Mouse (Mus musculus) cortical plate, adult 2 months (tissue): Measurements from ENCODE around the gene Hoxb1.

Experiments used
- CTCF ChIP-seq: fragments of 200-500 bp; IDR thresholded peaks from 2 replicates; pipeline ENCODE4 v1.5.1; 2011; ENCODE audit warnings: mild to moderate bottlenecking, control low read depth, low read length; ENCODE audit not compliant: insufficient read depth; ENCODE audit errors: extremely low read depth
- POLR2A ChIP-seq: fragments of 200-500 bp; IDR thresholded peaks from 2 replicates; pipeline ENCODE4 v1.6.1; 2011; ENCODE audit warnings: mild to moderate bottlenecking, low read length, control low read depth; ENCODE audit not compliant: insufficient read depth; ENCODE audit errors: extremely low read depth

GRCm38 (mm10) chr11:96347717-96348116, 17.8 kb upstream of the Hoxb1 start:
- no peak for TF ChIP-seq CTCF
- TF ChIP-seq POLR2A, result no peak
